Mouse (Mus musculus) heart, adult 2 months (tissue): ENCODE measurements at regions not wholly inside any gene's neighbourhood (a gene's known extent, or its start where the extent isn't known, plus 50 kb on each side); places are given as distances from the start of the nearest gene placed in this dataset.

Source experiments
- DNase-seq, 2 experiments: peaks; one replicate each; pipeline ENCODE4 v3.0.0; 2021
- H3K27ac ChIP-seq: fragments of 200-600 bp; 2 replicates; pipeline ENCODE4 v1.8.1; 2022
- H3K27me3 ChIP-seq: fragments of 200-500 bp; 2 replicates; pipeline ENCODE4 v1.6.1; 2012; ENCODE audit warnings: mild to moderate bottlenecking, low read length, inconsistent platforms, mixed read lengths; ENCODE audit not compliant: control insufficient read depth, insufficient read depth
- H3K36me3 ChIP-seq: fragments of 200-500 bp; 2 replicates; pipeline ENCODE4 v1.6.1; 2012; ENCODE audit warnings: low read length, inconsistent platforms; ENCODE audit not compliant: control insufficient read depth, insufficient read depth
- H3K4me1 ChIP-seq: fragments of 200-500 bp; 2 replicates; pipeline ENCODE4 v1.6.1; 2011; ENCODE audit warnings: low read length; ENCODE audit not compliant: control insufficient read depth, insufficient read depth
- H3K4me3 ChIP-seq: fragments of 200-600 bp; 2 replicates; pipeline ENCODE4 v1.8.1; 2022
- H3K79me2 ChIP-seq: fragments of 200-500 bp; replicated peaks from 2 replicates; pipeline ENCODE4 v1.6.1; 2012; ENCODE audit warnings: mild to moderate bottlenecking, inconsistent platforms, low read length, moderate library complexity, mixed read lengths; ENCODE audit not compliant: control insufficient read depth, insufficient read depth
- H3K9ac ChIP-seq: fragments of 200-500 bp; 2 replicates; pipeline ENCODE4 v1.6.1; 2012; ENCODE audit warnings: low read depth, mild to moderate bottlenecking, control low read depth, inconsistent platforms, low read length, mixed read lengths
- CTCF ChIP-seq: fragments of 200-600 bp; IDR thresholded peaks from 2 replicates; pipeline ENCODE4 v1.8.1; 2022; ENCODE audit warnings: antibody characterized with exemption, mild to moderate bottlenecking, moderate library complexity
- EP300 ChIP-seq: fragments of 200-500 bp; IDR thresholded peaks from 2 replicates; pipeline ENCODE4 v1.6.1; 2011; ENCODE audit warnings: low read depth, low read length, control low read depth; ENCODE audit not compliant: insufficient read depth
- POLR2A ChIP-seq: fragments of 200-500 bp; IDR thresholded peaks from 2 replicates; pipeline ENCODE4 v1.6.1; 2011; ENCODE audit warnings: mild to moderate bottlenecking, low read depth, low read length, control low read depth; ENCODE audit not compliant: insufficient read depth
- WGBS: fragments of 180-500 bp; shearing (Covaris S2); methylation state at CpG from one replicate; pipeline ENCODE4 v1.1.7; 2018; 5-methylcytosine and 5-hydroxymethylcytosine counted together
- intact Hi-C: fragments of 180-260 bp; cut with DNase I; formaldehyde crosslinking; loops from one replicate; pipeline ENCODE4 v1.15.1; 2025

- no peak for DNase-seq
- intact Hi-C loops: no loop called here
- Histone ChIP-seq H3K79me2 (no peaks in the 10 kb centered on the region), H3K9ac (no peak overlapping the region), H3K27ac (no peak overlapping the region), H3K4me3 (no peak overlapping the region), H3K36me3 (no peaks in the 10 kb centered on the region), H3K4me1 (no peaks in the 10 kb centered on the region), H3K27me3 (no peaks in the 10 kb centered on the region)
- WGBS: 80% methylated on average over 1 of the region's 1 CpGs
- no peak for TF ChIP-seq EP300
Measured at GRCm38 (mm10) chr10:8021971-8022370, 65.9 kb upstream of the Tab2 start.

GRCm38 (mm10) chr10:8020916-8021705, 65.1 kb upstream of the Tab2 start:
- H3K27ac ChIP-seq: no peak overlapping the region

GRCm38 (mm10) chr10:8020113-8020512, 64.1 kb upstream of the Tab2 start:
- intact Hi-C loops: no loop called here
- TF ChIP-seq EP300 (no peak), POLR2A (no peak), CTCF (no peak)
- Histone ChIP-seq H3K79me2 (no peaks in the 10 kb centered on the region), H3K4me1 (no peaks in the 10 kb centered on the region), H3K9ac (no peak overlapping the region), H3K27ac (no peak overlapping the region), H3K4me3 (no peak overlapping the region), H3K27me3 (no peaks in the 10 kb centered on the region), H3K36me3 (no peaks in the 10 kb centered on the region)
- 87% methylated on average over 4 of the region's 4 CpGs for WGBS
- DNase-seq: no peak

More at GRCm38 (mm10) chr10:8020916-8021705, 65.1 kb upstream of the Tab2 start:
- no peaks in the 10 kb centered on the region for H3K79me2 ChIP-seq
- intact Hi-C loops: no loop called here
- 48% methylated on average over 4 of the region's 4 CpGs for WGBS
- no peak for TF ChIP-seq POLR2A
- no peak for TF ChIP-seq CTCF
- TF ChIP-seq EP300: no peak
- H3K9ac ChIP-seq: no peak overlapping the region
- no peaks in the 10 kb centered on the region for H3K27me3 ChIP-seq
- no peak overlapping the region for H3K4me3 ChIP-seq
- no peaks in the 10 kb centered on the region for H3K4me1 ChIP-seq
- H3K36me3 ChIP-seq: no peaks in the 10 kb centered on the region
- no peak for DNase-seq

- Histone ChIP-seq H3K4me1 (no peaks in the 10 kb centered on the region), H3K36me3 (no peaks in the 10 kb centered on the region), H3K9ac (no peak overlapping the region), H3K4me3 (no peak overlapping the region), H3K27me3 (no peaks in the 10 kb centered on the region), H3K27ac (no peak overlapping the region), H3K79me2 (no peaks in the 10 kb centered on the region)
- intact Hi-C loops: no loop called here
- no peak for TF ChIP-seq CTCF
- TF ChIP-seq POLR2A: no peak
- TF ChIP-seq EP300: no peak
- no peak for DNase-seq
Measured at GRCm38 (mm10) chr10:8018229-8019026, 62.4 kb upstream of the Tab2 start.

GRCm38 (mm10) chr10:8016741-8017140, 60.7 kb upstream of the Tab2 start:
- intact Hi-C loops: no loop called here
- Histone ChIP-seq H3K27ac (no peak overlapping the region), H3K9ac (no peak overlapping the region), H3K36me3 (no peaks in the 10 kb centered on the region), H3K27me3 (no peaks in the 10 kb centered on the region), H3K4me3 (no peak overlapping the region), H3K4me1 (no peaks in the 10 kb centered on the region), H3K79me2 (no peaks in the 10 kb centered on the region)
- TF ChIP-seq EP300 (no peak), CTCF (no peak), POLR2A (no peak)
- 79% methylated on average over 2 of the region's 2 CpGs for WGBS
- DNase-seq: no peak

GRCm38 (mm10) chr10:8011744-8012143, 55.7 kb upstream of the Tab2 start:
- Histone ChIP-seq H3K27me3 (no peaks in the 10 kb centered on the region), H3K4me1 (no peaks in the 10 kb centered on the region; the same call in 1 of the 2 replicates), H3K27ac (no peak overlapping the region), H3K4me3 (no peak overlapping the region), H3K36me3 (no peaks in the 10 kb centered on the region), H3K79me2 (no peaks in the 10 kb centered on the region), H3K9ac (no peak overlapping the region)
- WGBS: 64% methylated on average over 4 of the region's 4 CpGs
- no peak for DNase-seq
- TF ChIP-seq POLR2A (no peak), EP300 (no peak), CTCF (no peak)
- intact Hi-C loops: no loop called here
